Comparison of ENCODE assay signal across 23 mouse cellular contexts in genomic region chr9:23977574-23977973, GRCm38 (mm10).
DNase-seq lines count a peak whose midpoint lies in the region; ATAC-seq lines count a peak whose summit lies in the region.
"Had no signal": no experiment of that assay in that cellular context is flagged by ENCODE, and none has a peak within 500 bp of the region (broad histone marks: within the 10 kb centered on the region; RNA-seq: fewer than 3 reads in every experiment).

No protein-coding gene starts in this region.

- H3K4me2 ChIP-seq in hindbrain, embryonic 11.5 days (replicated peaks; ENCODE audit: low read depth, low read length), result no peak overlapping the region
- H3K4me2 ChIP-seq: embryonic facial prominence, embryonic 15.5 days; heart, embryonic 12.5 days; hindbrain, embryonic 15.5 days had no signal

- H3K36me3 ChIP-seq in hindbrain, embryonic 11.5 days (ENCODE audit: control insufficient read depth, insufficient read depth, low read length), result no peaks in the 10 kb centered on the region
- H3K36me3 ChIP-seq: embryonic facial prominence, embryonic 15.5 days; forebrain, embryonic 10.5 days; heart, embryonic 12.5 days; hindbrain, embryonic 10.5 days; hindbrain, embryonic 15.5 days had no signal

- no peak overlapping the region for H3K4me3 ChIP-seq in hindbrain, embryonic 11.5 days (ENCODE audit: low read depth, low read length)
- H3K4me3 ChIP-seq: embryonic facial prominence, embryonic 15.5 days; erythroblast, embryonic 14.5 days; forebrain, embryonic 10.5 days; heart, embryonic 12.5 days; hindbrain, embryonic 10.5 days; hindbrain, embryonic 15.5 days had no signal

- no peak overlapping the region for H3K27ac ChIP-seq in hindbrain, embryonic 11.5 days (ENCODE audit: low read depth, low read length)
- H3K27ac ChIP-seq: embryonic facial prominence, embryonic 15.5 days; forebrain, embryonic 10.5 days; hindbrain, embryonic 10.5 days; hindbrain, embryonic 15.5 days had no signal

- no peaks in the 10 kb centered on the region for H3K9me3 ChIP-seq in hindbrain, embryonic 11.5 days (ENCODE audit: control insufficient read depth, low read length)
- H3K9me3 ChIP-seq: embryonic facial prominence, embryonic 15.5 days; forebrain, embryonic 10.5 days; heart, embryonic 12.5 days; hindbrain, embryonic 10.5 days; hindbrain, embryonic 15.5 days had no signal

- peak; percentile 65 for ATAC-seq in frontal cortex, adult (ENCODE audit: low TSS enrichment)
- ATAC-seq in hindbrain, embryonic 11.5 days (ENCODE audit: low FRiP score), result no peak
- ATAC-seq: activated CD4-positive, CD25-positive, alpha-beta regulatory T cell, adult 4 months; CD4-positive, CD25-positive, alpha-beta regulatory T cell, adult 4 months; forebrain, embryonic 14.5 days; Patski had no signal

- WGBS in hindbrain, embryonic 11.5 days, result 89% methylated on average over 4 of the region's 4 CpGs

- no peaks in the 10 kb centered on the region for H3K27me3 ChIP-seq in hindbrain, embryonic 11.5 days (ENCODE audit: control insufficient read depth, insufficient read depth, low read length)
- H3K27me3 ChIP-seq: embryonic facial prominence, embryonic 15.5 days; heart, embryonic 12.5 days; hindbrain, embryonic 15.5 days; Patski had no signal

- intact Hi-C loops in left cerebral cortex, postnatal 25 days (cut with DNase I), result no loop called here

- DNase-seq in frontal cortex, postnatal 25 days (ENCODE audit: low spot score in 2 of 2), result no peak
- peak; percentile 32 to 40 for DNase-seq in right cerebral cortex, adult 2 months (ENCODE audit: low spot score in 2 of 2)
- no peak for DNase-seq in right cerebral cortex, postnatal 14 days
- peak; percentile 31 to 71 for DNase-seq in left cerebral cortex, postnatal 25 days (ENCODE audit: low spot score in 2 of 2)
- peak; percentile 52 for DNase-seq in telencephalon, adult 2 months (ENCODE audit: low read depth, low spot score)
- DNase-seq in layer of hippocampus, postnatal 25 days (ENCODE audit: extremely low spot score in 1 of 2, low spot score in 1 of 2), result no peak
- DNase-seq in hindbrain, embryonic 11.5 days (ENCODE audit: low spot score), result no peak
- DNase-seq: adrenal gland, postnatal 25 days; B cell, adult 2 months; cerebellum, adult 2 months; cerebellum, postnatal 10 days; gastrocnemius, postnatal 14 days had no signal

- no peak overlapping the region for H3K9ac ChIP-seq in hindbrain, embryonic 11.5 days (ENCODE audit: low read depth, low read length)
- H3K9ac ChIP-seq: embryonic facial prominence, embryonic 15.5 days; heart, embryonic 12.5 days; hindbrain, embryonic 15.5 days had no signal

- no peaks in the 10 kb centered on the region for H3K4me1 ChIP-seq in hindbrain, embryonic 11.5 days (replicated peaks; ENCODE audit: control insufficient read depth, insufficient read depth, low read length)
- H3K4me1 ChIP-seq: embryonic facial prominence, embryonic 15.5 days; forebrain, embryonic 10.5 days; heart, embryonic 12.5 days; hindbrain, embryonic 10.5 days; hindbrain, embryonic 15.5 days had no signal

Comparison
In these comparisons a context has a peak if more than half of its experiments do, and no peak if none do; other contexts are left out.
1. DNase-seq: peak in right cerebral cortex, adult 2 months (2 of 2), left cerebral cortex, postnatal 25 days (2 of 2) and telencephalon, adult 2 months (single experiment); none in frontal cortex, postnatal 25 days (0 of 2), right cerebral cortex, postnatal 14 days (single experiment), layer of hippocampus, postnatal 25 days (0 of 2) and hindbrain, embryonic 11.5 days (single experiment).